Comparison of ENCODE assay signal across 7 mouse cellular contexts in genomic region chr11:23254548-23254947, GRCm38 (mm10). TPM values are rescaled to one million over a fixed set of nuclear protein-coding genes. Genes with fewer than 3 reads are reported as not detected.
DNase-seq lines count a peak whose midpoint lies in the region; ATAC-seq and TF ChIP-seq lines count a peak whose summit lies in the region.

No protein-coding gene starts in this region.

- WGBS in lung, embryonic 14.5 days = 68% methylated on average over 4 of the region's 4 CpGs
- WGBS in embryonic facial prominence, embryonic 13.5 days = 87% methylated on average over 4 of the region's 4 CpGs
- WGBS in limb, embryonic 10.5 days = 91% methylated on average over 4 of the region's 4 CpGs
- WGBS in olfactory bulb, adult 2 months = 83% methylated on average over 4 of the region's 4 CpGs

- H3K4me3 ChIP-seq in lung, embryonic 14.5 days (ENCODE audit: low read depth, low read length) = peak overlapping the region; percentile 99
- H3K4me3 ChIP-seq in embryonic facial prominence, embryonic 13.5 days = peak overlapping the region; percentile 97
- peak overlapping the region; percentile 97 for H3K4me3 ChIP-seq in limb, embryonic 10.5 days
- H3K4me3 ChIP-seq in olfactory bulb, adult 2 months (ENCODE audit: insufficient read depth, low read depth, low read length) = peak overlapping the region; percentile 90; the same call in 1 of the 2 replicates

- DNase-seq in lung, embryonic 14.5 days = no peak
- no peak for DNase-seq in lung, postnatal 36 days
- DNase-seq in limb, embryonic 10.5 days (ENCODE audit: low spot score) = no peak
- DNase-seq in thymus, postnatal 14 days = no peak
- no peak for DNase-seq in urinary bladder, adult 2 months (ENCODE audit: low spot score)

- ATAC-seq in lung, embryonic 14.5 days (ENCODE audit: insufficient read depth) = no peak
- no peak for ATAC-seq in embryonic facial prominence, embryonic 13.5 days (ENCODE audit: insufficient number of reproducible peaks, insufficient read depth, low FRiP score, low TSS enrichment, low read depth)

- no peak for TF ChIP-seq CTCF in lung, embryonic 14.5 days (IDR thresholded peaks at IDR 0.05; ENCODE audit: low read depth)
- TF ChIP-seq CTCF in olfactory bulb, adult 2 months (IDR thresholded peaks at IDR 0.05; ENCODE audit: insufficient read depth, low read depth, low read length) = no peak

- H3K4me2 ChIP-seq in lung, embryonic 14.5 days = peak overlapping the region; percentile 69
- peak overlapping the region; percentile 61 for H3K4me2 ChIP-seq in embryonic facial prominence, embryonic 13.5 days

- no peaks in the 10 kb centered on the region for H3K27me3 ChIP-seq in lung, embryonic 14.5 days (ENCODE audit: insufficient read depth, low read length)
- H3K27me3 ChIP-seq in embryonic facial prominence, embryonic 13.5 days = no peaks in the 10 kb centered on the region
- H3K27me3 ChIP-seq in limb, embryonic 10.5 days (ENCODE audit: low read depth, poor library complexity, severe bottlenecking) = no peaks in the 10 kb centered on the region

- no peak for TF ChIP-seq POLR2A in olfactory bulb, adult 2 months (IDR thresholded peaks at IDR 0.05; ENCODE audit: insufficient read depth, low read depth, low read length)

- H3K27ac ChIP-seq in lung, embryonic 14.5 days (ENCODE audit: low read depth) = peak overlapping the region; percentile 92
- peak overlapping the region; percentile 95 for H3K27ac ChIP-seq in embryonic facial prominence, embryonic 13.5 days
- peak overlapping the region; percentile 100 for H3K27ac ChIP-seq in limb, embryonic 10.5 days
- H3K27ac ChIP-seq in olfactory bulb, adult 2 months (ENCODE audit: insufficient read depth, low read depth, low read length) = no peak overlapping the region

- H3K9ac ChIP-seq in lung, embryonic 14.5 days = peak overlapping the region; percentile 77
- H3K9ac ChIP-seq in embryonic facial prominence, embryonic 13.5 days = peak overlapping the region; percentile 79

- no peaks in the 10 kb centered on the region for H3K9me3 ChIP-seq in lung, embryonic 14.5 days (ENCODE audit: low read depth, low read length)
- no peaks in the 10 kb centered on the region for H3K9me3 ChIP-seq in embryonic facial prominence, embryonic 13.5 days
- H3K9me3 ChIP-seq in limb, embryonic 10.5 days (replicated peaks) = no peaks in the 10 kb centered on the region

- H3K4me1 ChIP-seq in lung, embryonic 14.5 days (ENCODE audit: insufficient read depth) = peaks cover 8% of the 10 kb centered on the region
- peaks cover 19% of the 10 kb centered on the region; the same call in 1 of the 2 replicates for H3K4me1 ChIP-seq in embryonic facial prominence, embryonic 13.5 days
- peaks cover 13% of the 10 kb centered on the region; the same call in 1 of the 2 replicates for H3K4me1 ChIP-seq in limb, embryonic 10.5 days
- no peaks in the 10 kb centered on the region for H3K4me1 ChIP-seq in olfactory bulb, adult 2 months (ENCODE audit: control insufficient read depth, insufficient read depth, low read length)

- H3K36me3 ChIP-seq in lung, embryonic 14.5 days (ENCODE audit: insufficient read depth) = peaks cover 4% of the 10 kb centered on the region; the same call in 1 of the 2 replicates
- H3K36me3 ChIP-seq in embryonic facial prominence, embryonic 13.5 days = no peaks in the 10 kb centered on the region
- H3K36me3 ChIP-seq in limb, embryonic 10.5 days = peaks cover 13% of the 10 kb centered on the region

RNA-seq across cellular contexts. Expression of gene Xpo1, which starts 1.3 kb away (rescaled TPM):
- polyA plus RNA-seq in lung, embryonic 14.5 days (2014; fragmentation: Nextera tagmentation; extraction: Ambion mirVana) = 150 and 156 TPM in 2 replicates
- 105 and 111 TPM in 2 replicates for polyA plus RNA-seq in embryonic facial prominence, embryonic 13.5 days (2015; fragmentation: Nextera tagmentation; extraction: Ambion mirVana)
- polyA plus RNA-seq in limb, embryonic 10.5 days (2016; fragmentation: Nextera tagmentation; extraction: Ambion mirVana) = 133 and 153 TPM in 2 replicates
- not detected in 2 replicates for polyA plus RNA-seq in olfactory bulb, adult 2 months (2012; ENCODE audit: insufficient read depth, insufficient read length, low replicate concordance, missing spikeins)
- 42.8 and 44.6 TPM in 2 replicates for polyA plus RNA-seq in urinary bladder, adult 2 months (2012; rRNA removed)

RNA-seq across cellular contexts. Expression of gene Usp34, which starts 52.1 kb away (rescaled TPM):
- polyA plus RNA-seq in lung, embryonic 14.5 days (2014; fragmentation: Nextera tagmentation; extraction: Ambion mirVana) = 37.2 and 40.7 TPM in 2 replicates
- 27.9 and 41.1 TPM in 2 replicates for polyA plus RNA-seq in embryonic facial prominence, embryonic 13.5 days (2015; fragmentation: Nextera tagmentation; extraction: Ambion mirVana)
- polyA plus RNA-seq in limb, embryonic 10.5 days (2016; fragmentation: Nextera tagmentation; extraction: Ambion mirVana) = 23.2 and 25.9 TPM in 2 replicates
- polyA plus RNA-seq in olfactory bulb, adult 2 months (2012; ENCODE audit: insufficient read depth, insufficient read length, low replicate concordance, missing spikeins) = 82.9 TPM in 1 of 2 replicates, not detected in the other
- 31.1 and 31.2 TPM in 2 replicates for polyA plus RNA-seq in urinary bladder, adult 2 months (2012; rRNA removed)
